Mouse (Mus musculus) cerebellum, adult 2 months (tissue): ENCODE measurements around the gene Siae.

Source experiments
- CTCF ChIP-seq: fragments of 200-500 bp; IDR thresholded peaks from 2 replicates; pipeline ENCODE4 v1.5.1; 2011; ENCODE audit warnings: low read depth, mild to moderate bottlenecking, control low read depth, low read length, moderate library complexity, borderline replicate concordance; ENCODE audit not compliant: insufficient read depth
- POLR2A ChIP-seq: fragments of 200-500 bp; IDR thresholded peaks from 2 replicates; pipeline ENCODE4 v1.6.1; 2011; ENCODE audit warnings: low read length, control low read depth, borderline replicate concordance; ENCODE audit not compliant: insufficient read depth

DNA sequence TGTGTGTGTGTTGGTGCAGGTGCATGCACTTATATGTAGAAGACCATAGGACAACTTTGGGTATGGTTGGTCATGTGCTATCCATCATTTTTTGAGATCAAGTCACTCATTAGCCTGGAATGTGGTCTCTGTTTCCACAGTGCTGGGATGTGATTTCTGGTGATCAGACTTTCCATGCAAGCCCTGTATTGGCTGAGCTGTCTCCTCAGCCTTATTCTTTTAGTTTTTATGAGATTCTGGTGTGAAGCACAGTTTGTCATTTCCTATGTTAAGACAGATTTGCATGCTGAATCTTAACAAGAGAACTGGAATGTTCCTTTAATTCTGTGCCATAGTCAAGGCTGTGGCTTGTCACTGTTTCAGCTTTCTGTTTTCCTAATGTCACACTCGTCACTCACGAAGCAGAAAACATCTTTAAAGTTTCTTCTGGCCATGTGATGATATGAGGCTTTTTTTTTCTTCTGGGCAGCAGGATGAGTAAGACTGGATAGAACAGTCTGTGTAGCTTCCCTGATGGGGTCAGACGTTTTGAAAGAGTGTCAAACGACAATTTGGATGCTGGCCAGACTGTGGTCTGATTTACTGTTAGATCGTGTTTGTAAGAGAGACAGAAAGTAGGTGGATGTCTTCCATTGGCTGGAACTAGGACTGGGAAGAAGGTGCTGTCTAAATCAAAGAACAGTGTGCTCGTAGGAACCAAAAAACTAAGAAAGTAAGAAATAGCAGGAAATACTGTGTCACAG is 81.5 kb downstream of the Siae start:
- no peak for TF ChIP-seq CTCF
- TF ChIP-seq POLR2A: no peak
